Comparison of ENCODE assay signal across 17 mouse cellular contexts in genomic region chr4:80952653-80953052, GRCm38 (mm10). TPM values are rescaled to one million over a fixed set of nuclear protein-coding genes. Genes with fewer than 3 reads are reported as not detected.
DNase-seq lines count a peak whose midpoint lies in the region; ATAC-seq and TF ChIP-seq lines count a peak whose summit lies in the region.
"Had no signal": no experiment of that assay in that cellular context is flagged by ENCODE, and none has a peak within 500 bp of the region (broad histone marks: within the 10 kb centered on the region; RNA-seq: fewer than 3 reads in every experiment).

No protein-coding gene starts in this region.

- no peak overlapping the region for H3K4me3 ChIP-seq in intestine, postnatal 0 days (ENCODE audit: low read depth, low read length)
- no peak overlapping the region for H3K4me3 ChIP-seq in intestine, embryonic 15.5 days (replicated peaks)
- no peak overlapping the region for H3K4me3 ChIP-seq in stomach, postnatal 0 days (ENCODE audit: low read depth, low read length)
- no peak overlapping the region for H3K4me3 ChIP-seq in embryonic facial prominence, embryonic 10.5 days
- H3K4me3 ChIP-seq: embryonic facial prominence, embryonic 15.5 days; forebrain, embryonic 12.5 days; limb, embryonic 15.5 days; midbrain, embryonic 12.5 days had no signal

- TF ChIP-seq POLR2A in brain, embryonic 14.5 days (IDR thresholded peaks at IDR 0.05; ENCODE audit: borderline replicate concordance, extremely low read depth, insufficient read depth, insufficient read length, poor library complexity, severe bottlenecking), result no peak

- no peaks in the 10 kb centered on the region for H3K27me3 ChIP-seq in intestine, postnatal 0 days (replicated peaks; ENCODE audit: control insufficient read depth, insufficient read depth, low read length)
- H3K27me3 ChIP-seq in intestine, embryonic 15.5 days (replicated peaks), result no peaks in the 10 kb centered on the region
- H3K27me3 ChIP-seq in stomach, postnatal 0 days (ENCODE audit: control insufficient read depth, insufficient read depth, low read length), result no peaks in the 10 kb centered on the region
- no peaks in the 10 kb centered on the region for H3K27me3 ChIP-seq in embryonic facial prominence, embryonic 10.5 days (replicated peaks; ENCODE audit: low read depth, poor library complexity, severe bottlenecking)
- H3K27me3 ChIP-seq: embryonic facial prominence, embryonic 15.5 days; forebrain, embryonic 12.5 days; limb, embryonic 15.5 days; midbrain, embryonic 12.5 days had no signal

- H3K36me3 ChIP-seq in intestine, postnatal 0 days (ENCODE audit: control insufficient read depth, insufficient read depth), result peaks cover 13% of the 10 kb centered on the region; the same call in 1 of the 2 replicates
- H3K36me3 ChIP-seq in intestine, embryonic 15.5 days, result no peaks in the 10 kb centered on the region
- no peaks in the 10 kb centered on the region for H3K36me3 ChIP-seq in stomach, postnatal 0 days (ENCODE audit: control insufficient read depth, insufficient read depth, low read length)
- no peaks in the 10 kb centered on the region for H3K36me3 ChIP-seq in embryonic facial prominence, embryonic 10.5 days (replicated peaks)
- H3K36me3 ChIP-seq: embryonic facial prominence, embryonic 15.5 days; forebrain, embryonic 12.5 days; limb, embryonic 15.5 days; midbrain, embryonic 12.5 days had no signal

- ATAC-seq in intestine, postnatal 0 days, result no peak
- ATAC-seq in intestine, embryonic 15.5 days, result no peak
- ATAC-seq in stomach, postnatal 0 days (ENCODE audit: low FRiP score, low TSS enrichment), result no peak

- TF ChIP-seq CTCF in intestine, postnatal 0 days (IDR thresholded peaks at IDR 0.05; ENCODE audit: low read depth), result peak; percentile 61
- no peak for TF ChIP-seq CTCF in brain, embryonic 14.5 days (IDR thresholded peaks at IDR 0.05; ENCODE audit: borderline replicate concordance, extremely low read depth, insufficient read depth, insufficient read length)
- peak; percentile 61 for TF ChIP-seq CTCF in stomach, postnatal 0 days (IDR thresholded peaks at IDR 0.05; ENCODE audit: low read depth)

- H3K9me3 ChIP-seq in intestine, postnatal 0 days (ENCODE audit: control insufficient read depth), result no peaks in the 10 kb centered on the region
- no peaks in the 10 kb centered on the region for H3K9me3 ChIP-seq in intestine, embryonic 15.5 days
- no peaks in the 10 kb centered on the region for H3K9me3 ChIP-seq in stomach, postnatal 0 days (ENCODE audit: control insufficient read depth, low read length)
- no peaks in the 10 kb centered on the region for H3K9me3 ChIP-seq in embryonic facial prominence, embryonic 10.5 days
- H3K9me3 ChIP-seq: embryonic facial prominence, embryonic 15.5 days; forebrain, embryonic 12.5 days; limb, embryonic 15.5 days; midbrain, embryonic 12.5 days had no signal

- H3K27ac ChIP-seq in intestine, postnatal 0 days (ENCODE audit: low read depth, low read length), result no peak overlapping the region
- H3K27ac ChIP-seq in intestine, embryonic 15.5 days, result no peak overlapping the region
- H3K27ac ChIP-seq in stomach, postnatal 0 days (replicated peaks), result no peak overlapping the region
- H3K27ac ChIP-seq in embryonic facial prominence, embryonic 10.5 days (replicated peaks), result no peak overlapping the region
- H3K27ac ChIP-seq: embryonic facial prominence, embryonic 15.5 days; forebrain, embryonic 12.5 days; limb, embryonic 15.5 days; midbrain, embryonic 12.5 days had no signal

- 0 out of 2 replicates have a peak, but pooled peaks cover 5% of the 10 kb centered on the region for H3K4me1 ChIP-seq in intestine, postnatal 0 days (replicated peaks; ENCODE audit: control insufficient read depth, insufficient read depth, low read length)
- no peaks in the 10 kb centered on the region; the same call in 1 of the 2 replicates for H3K4me1 ChIP-seq in intestine, embryonic 15.5 days (replicated peaks)
- no peaks in the 10 kb centered on the region for H3K4me1 ChIP-seq in stomach, postnatal 0 days (replicated peaks; ENCODE audit: control insufficient read depth, insufficient read depth)
- H3K4me1 ChIP-seq in embryonic facial prominence, embryonic 10.5 days, result no peaks in the 10 kb centered on the region
- H3K4me1 ChIP-seq: embryonic facial prominence, embryonic 15.5 days; forebrain, embryonic 12.5 days; limb, embryonic 15.5 days; midbrain, embryonic 12.5 days had no signal

- no peak for TF ChIP-seq EP300 in stomach, postnatal 0 days (optimal IDR thresholded peaks at IDR 0.05)

- DNase-seq in lung, postnatal 10 days, result peak; percentile 8
- DNase-seq in lung, adult 18-20 months, result no peak
- peak; percentile 3 for DNase-seq in brain, embryonic 14.5 days (ENCODE audit: low read depth)
- no peak for DNase-seq in stomach, postnatal 0 days (ENCODE audit: low spot score)
- DNase-seq in embryonic facial prominence, embryonic 10.5 days (ENCODE audit: low spot score), result no peak
- no peak for DNase-seq in urinary bladder, adult 18-20 months (ENCODE audit: low spot score in 2 of 2)
- DNase-seq: cerebellum, adult 11 months; heart, adult 11 months; kidney, adult 18-20 months; right cerebral cortex, postnatal 14 days; thymus, adult 18-20 months had no signal

- H3K4me2 ChIP-seq in intestine, postnatal 0 days (replicated peaks; ENCODE audit: low read depth), result no peak overlapping the region
- H3K4me2 ChIP-seq in intestine, embryonic 15.5 days (replicated peaks), result no peak overlapping the region
- no peak overlapping the region for H3K4me2 ChIP-seq in stomach, postnatal 0 days (replicated peaks; ENCODE audit: low read depth)
- H3K4me2 ChIP-seq: embryonic facial prominence, embryonic 15.5 days; forebrain, embryonic 12.5 days; limb, embryonic 15.5 days; midbrain, embryonic 12.5 days had no signal

- WGBS in intestine, postnatal 0 days, result 85% methylated on average over 1 of the region's 1 CpGs
- WGBS in intestine, embryonic 15.5 days, result 91% methylated on average over 1 of the region's 1 CpGs
- 80% methylated on average over 1 of the region's 1 CpGs for WGBS in stomach, postnatal 0 days
- WGBS in embryonic facial prominence, embryonic 10.5 days, result 90% methylated on average over 1 of the region's 1 CpGs

- H3K9ac ChIP-seq in intestine, postnatal 0 days (ENCODE audit: low read depth, low read length), result no peak overlapping the region
- H3K9ac ChIP-seq in intestine, embryonic 15.5 days, result no peak overlapping the region
- H3K9ac ChIP-seq in stomach, postnatal 0 days (ENCODE audit: low read length), result no peak overlapping the region
- H3K9ac ChIP-seq: embryonic facial prominence, embryonic 15.5 days; forebrain, embryonic 12.5 days; limb, embryonic 15.5 days; midbrain, embryonic 12.5 days had no signal

RNA-seq across cellular contexts. Expression of gene Lurap1l, which starts 42.2 kb away (rescaled TPM):
- polyA plus RNA-seq in intestine, postnatal 0 days (2015; fragmentation: Nextera tagmentation; extraction: Ambion mirVana), result 21.9 and 23.1 TPM in 2 replicates
- 23.4 and 23.6 TPM in 2 replicates for polyA plus RNA-seq in intestine, embryonic 15.5 days (2015; fragmentation: Nextera tagmentation; extraction: Ambion mirVana)
- 4.8 and 5.4 TPM in 2 replicates for polyA plus RNA-seq in brain, embryonic 14.5 days (2012; rRNA removed)
- polyA plus RNA-seq in stomach, postnatal 0 days (2015; fragmentation: Nextera tagmentation; extraction: Ambion mirVana), result 31.2 and 34.1 TPM in 2 replicates
- polyA plus RNA-seq in embryonic facial prominence, embryonic 10.5 days (2016; fragmentation: Nextera tagmentation; extraction: Ambion mirVana), result 1.7 and 2.1 TPM in 2 replicates

Comparison
In these comparisons a context has a peak if more than half of its experiments do, and no peak if none do; other contexts are left out.
1. DNase-seq: peak in lung, postnatal 10 days (single experiment) and brain, embryonic 14.5 days (single experiment); none in lung, adult 18-20 months (0 of 2), stomach, postnatal 0 days (single experiment), embryonic facial prominence, embryonic 10.5 days (single experiment) and urinary bladder, adult 18-20 months (0 of 2).